Mouse (Mus musculus): ENCODE measurements around the gene Mapre3. TPM values are rescaled to one million over a fixed set of nuclear protein-coding genes. Genes with fewer than 3 reads are reported as not detected.

Mapre3 gene
- polyA plus RNA-seq, 1 experiment, result 81.8 TPM

- Histone ChIP-seq H3K4me3 (replicated peaks; ENCODE audit: extremely low read depth, low read depth, low read length) (peak within 1 kb of the TSS; percentile 87), H3K4me1 (ENCODE audit: control insufficient read depth, insufficient read depth, low read length) (0 out of 2 replicates have a peak, but pooled peaks cover 2% of the 10 kb centered on the region)
- under 1% methylated on average over 42 of the region's 42 CpGs for WGBS
- peak; percentile 30; the same call in 1 of the 2 replicates for TF ChIP-seq POLR2A (IDR thresholded peaks at IDR 0.05; ENCODE audit: borderline replicate concordance, extremely low read depth, low read depth, low read length)
- no peak for TF ChIP-seq CTCF (IDR thresholded peaks at IDR 0.05; ENCODE audit: insufficient read depth, low read length)
- peak; percentile 90 for DNase-seq
Observed at GRCm38 (mm10) chr5:30888337-30889087, 74.1 kb downstream of the Mapre3 start, which contains the start of gene Agbl5. Gene Agbl5, plus strand, starts transcription at chr5:30888694.

- no peak for DNase-seq
- TF ChIP-seq CTCF (IDR thresholded peaks at IDR 0.05; ENCODE audit: insufficient read depth, low read length) (no peak), POLR2A (IDR thresholded peaks at IDR 0.05; ENCODE audit: borderline replicate concordance, extremely low read depth, low read depth, low read length) (peak; percentile 22; the same call in 1 of the 2 replicates)
- under 1% methylated on average over 42 of the region's 42 CpGs for WGBS
Observed at GRCm38 (mm10) chr5:30889088-30889754, 74.8 kb downstream of the Mapre3 start.

GRCm38 (mm10) chr5:30890375-30890774 lies 75.9 kb downstream of the Mapre3 start:
- DNase-seq, result no peak
- H3K4me3 ChIP-seq (replicated peaks; ENCODE audit: extremely low read depth, low read depth, low read length), result no peak overlapping the region
- 0 out of 2 replicates have a peak, but pooled peaks cover 2% of the 10 kb centered on the region for H3K4me1 ChIP-seq (ENCODE audit: control insufficient read depth, insufficient read depth, low read length)
- WGBS, result 73% methylated on average over 7 of the region's 7 CpGs
- TF ChIP-seq CTCF (IDR thresholded peaks at IDR 0.05; ENCODE audit: insufficient read depth, low read length), result no peak
- TF ChIP-seq POLR2A (IDR thresholded peaks at IDR 0.05; ENCODE audit: borderline replicate concordance, extremely low read depth, low read depth, low read length), result no peak

More at GRCm38 (mm10) chr5:30889088-30889754, 74.8 kb downstream of the Mapre3 start:
- 0 out of 2 replicates have a peak, but pooled peaks cover 2% of the 10 kb centered on the region for H3K4me1 ChIP-seq (ENCODE audit: control insufficient read depth, insufficient read depth, low read length)
- H3K4me3 ChIP-seq (replicated peaks; ENCODE audit: extremely low read depth, low read depth, low read length), result peak overlapping the region; percentile 66

GRCm38 (mm10) chr5:30901860-30902259 lies 87.4 kb downstream of the Mapre3 start:
- TF ChIP-seq POLR2A (IDR thresholded peaks at IDR 0.05; ENCODE audit: borderline replicate concordance, extremely low read depth, low read depth, low read length) (no peak), CTCF (IDR thresholded peaks at IDR 0.05; ENCODE audit: insufficient read depth, low read length) (no peak)
- H3K4me3 ChIP-seq (replicated peaks; ENCODE audit: extremely low read depth, low read depth, low read length), result no peak overlapping the region
- no peak for DNase-seq
- 86% methylated on average over 5 of the region's 5 CpGs for WGBS
- peaks cover 2% of the 10 kb centered on the region; the same call in 1 of the 2 replicates for H3K4me1 ChIP-seq (ENCODE audit: control insufficient read depth, insufficient read depth, low read length)

GRCm38 (mm10) chr5:30907413-30908059 lies 93.1 kb downstream of the Mapre3 start, which contains the start of gene Ost4:
Gene Ost4, minus strand, starts transcription at chr5:30907788.
- TF ChIP-seq POLR2A (IDR thresholded peaks at IDR 0.05; ENCODE audit: borderline replicate concordance, extremely low read depth, low read depth, low read length) (peak; percentile 78), CTCF (IDR thresholded peaks at IDR 0.05; ENCODE audit: insufficient read depth, low read length) (no peak)
- DNase-seq, result peak; percentile 98
- H3K4me3 ChIP-seq (replicated peaks; ENCODE audit: extremely low read depth, low read depth, low read length), result peak within 1 kb of the TSS; percentile 91
- WGBS, result under 1% methylated on average over 58 of the region's 58 CpGs
- peaks cover 14% of the 10 kb centered on the region for H3K4me1 ChIP-seq (ENCODE audit: control insufficient read depth, insufficient read depth, low read length)

GRCm38 (mm10) chr5:30908426-30909299 lies 94.2 kb downstream of the Mapre3 start:
- TF ChIP-seq POLR2A (IDR thresholded peaks at IDR 0.05; ENCODE audit: borderline replicate concordance, extremely low read depth, low read depth, low read length) (no peak), CTCF (IDR thresholded peaks at IDR 0.05; ENCODE audit: insufficient read depth, low read length) (no peak)
- WGBS, result 42% methylated on average over 13 of the region's 13 CpGs
- Histone ChIP-seq H3K4me3 (replicated peaks; ENCODE audit: extremely low read depth, low read depth, low read length) (no peak overlapping the region), H3K4me1 (ENCODE audit: control insufficient read depth, insufficient read depth, low read length) (peaks cover 21% of the 10 kb centered on the region)
- peak; percentile 17 for DNase-seq

- 28% methylated on average over 7 of the region's 7 CpGs for WGBS
- H3K4me3 ChIP-seq (replicated peaks; ENCODE audit: extremely low read depth, low read depth, low read length), result no peak overlapping the region
- no peak for DNase-seq
- H3K4me1 ChIP-seq (ENCODE audit: control insufficient read depth, insufficient read depth, low read length), result peaks cover 24% of the 10 kb centered on the region
- TF ChIP-seq POLR2A (IDR thresholded peaks at IDR 0.05; ENCODE audit: borderline replicate concordance, extremely low read depth, low read depth, low read length), result no peak
- TF ChIP-seq CTCF (IDR thresholded peaks at IDR 0.05; ENCODE audit: insufficient read depth, low read length), result no peak
Observed at GRCm38 (mm10) chr5:30909300-30909659, 94.8 kb downstream of the Mapre3 start.

- WGBS, result 83% methylated on average over 7 of the region's 7 CpGs
- H3K4me3 ChIP-seq (replicated peaks; ENCODE audit: extremely low read depth, low read depth, low read length), result no peak overlapping the region
- TF ChIP-seq POLR2A (IDR thresholded peaks at IDR 0.05; ENCODE audit: borderline replicate concordance, extremely low read depth, low read depth, low read length), result no peak
- TF ChIP-seq CTCF (IDR thresholded peaks at IDR 0.05; ENCODE audit: insufficient read depth, low read length), result no peak
- DNase-seq, result no peak
- peaks cover 26% of the 10 kb centered on the region for H3K4me1 ChIP-seq (ENCODE audit: control insufficient read depth, insufficient read depth, low read length)
Observed at GRCm38 (mm10) chr5:30909863-30910262, 95.4 kb downstream of the Mapre3 start.
